Mouse (Mus musculus) MEL (cell line): ENCODE measurements around the gene Miga1. TPM values are rescaled to one million over a fixed set of nuclear protein-coding genes. Genes with fewer than 3 reads are reported as not detected.

Experiments
- DNase-seq: peaks from one replicate; pipeline ENCODE4 v3.0.0; 2011; ENCODE audit warnings: low read depth, low spot score
- H3K27ac ChIP-seq: 2 replicates; pipeline ENCODE4 v1.5.1; 2012; ENCODE audit warnings: low read depth, mild to moderate bottlenecking, control low read depth, low read length, moderate library complexity; ENCODE audit not compliant: control insufficient read depth
- H3K27me3 ChIP-seq, 2 experiments: fragments of 150-350 bp in 1 of 2; sonication (generic) in 1 of 2; 2 replicates each; pipeline ENCODE4 v1.6.1; 2012; ENCODE audit warnings: low read length in 2 of 2, mild to moderate bottlenecking in 2 of 2, improper control_type of control experiment in 1 of 2, moderate library complexity in 1 of 2; ENCODE audit not compliant: insufficient read depth in 2 of 2, control insufficient read depth in 1 of 2
- H3K36me3 ChIP-seq, 2 experiments: 2 replicates each; pipeline ENCODE4 v1.6.1; 2012 to 2014; ENCODE audit warnings: low read length in 2 of 2, improper control_type of control experiment in 1 of 2, inconsistent platforms in 1 of 2, mild to moderate bottlenecking in 1 of 2; ENCODE audit not compliant: insufficient read depth in 2 of 2, control insufficient read depth in 1 of 2
- H3K4me1 ChIP-seq, 2 experiments: fragments of 150-350 bp in 1 of 2; sonication (generic) in 1 of 2; 2 replicates each; pipeline ENCODE4 v1.6.1; 2012; ENCODE audit warnings: low read length in 2 of 2, improper control_type of control experiment in 1 of 2, mild to moderate bottlenecking in 1 of 2; ENCODE audit not compliant: insufficient read depth in 2 of 2, control insufficient read depth in 1 of 2
- H3K4me3 ChIP-seq, 2 experiments: fragments of 150-350 bp in 1 of 2; sonication (generic) in 1 of 2; 2 replicates each; pipeline ENCODE4 v1.5.1; 2012; ENCODE audit warnings: low read depth in 2 of 2, low read length in 2 of 2, mild to moderate bottlenecking in 2 of 2, moderate library complexity in 2 of 2, control low read depth in 1 of 2, improper control_type of control experiment in 1 of 2; ENCODE audit not compliant: control insufficient read depth in 1 of 2, insufficient read depth in 1 of 2
- H3K79me2 ChIP-seq: 2 replicates; pipeline ENCODE4 v1.6.1; 2012; ENCODE audit warnings: mild to moderate bottlenecking, low read length, moderate library complexity; ENCODE audit not compliant: control insufficient read depth, poor library complexity, insufficient read depth
- H3K9ac ChIP-seq: 2 replicates; pipeline ENCODE4 v1.6.1; 2012; ENCODE audit warnings: low read depth, mild to moderate bottlenecking, control low read depth, low read length, moderate library complexity; ENCODE audit not compliant: control insufficient read depth, poor library complexity, severe bottlenecking
- H3K9me3 ChIP-seq: fragments of 150-350 bp; sonication (generic); replicated peaks from 2 replicates; pipeline ENCODE4 v1.6.1; 2012; ENCODE audit warnings: mild to moderate bottlenecking, low read length, improper control_type of control experiment, moderate library complexity; ENCODE audit not compliant: insufficient read depth
- CHD1 ChIP-seq: IDR thresholded peaks from 2 replicates; pipeline ENCODE4 v1.6.1; 2012; ENCODE audit warnings: low read depth, mild to moderate bottlenecking, inconsistent platforms, low read length, improper control_type of control experiment
- CTCF ChIP-seq, 3 experiments: IDR thresholded peaks in 2 of 3; conservative IDR thresholded peaks in 1 of 3; 2 replicates each; pipeline ENCODE4 v1.5.1; 2011 to 2012; ENCODE audit warnings: low read length in 3 of 3, low read depth in 2 of 3, mild to moderate bottlenecking in 2 of 3, improper control_type of control experiment in 1 of 3, inconsistent platforms in 1 of 3, mixed read lengths in 1 of 3, moderate library complexity in 1 of 3; ENCODE audit not compliant: control insufficient read depth in 1 of 3, insufficient read depth in 1 of 3, poor library complexity in 1 of 3, severe bottlenecking in 1 of 3
- ELF1 ChIP-seq: IDR thresholded peaks from 2 replicates; pipeline ENCODE4 v1.6.1; 2014; ENCODE audit warnings: low read depth, mild to moderate bottlenecking, inconsistent platforms, low read length, improper control_type of control experiment, moderate library complexity
- GATA1 ChIP-seq: IDR thresholded peaks from 2 replicates; pipeline ENCODE4 v1.6.1; 2011; ENCODE audit warnings: low read depth, low read length, improper control_type of control experiment
- HCFC1 ChIP-seq: IDR thresholded peaks from 2 replicates; pipeline ENCODE4 v1.6.1; 2012; ENCODE audit warnings: low read depth, mild to moderate bottlenecking, inconsistent platforms, low read length, improper control_type of control experiment, moderate library complexity
- KAT2A ChIP-seq: conservative IDR thresholded peaks from 2 replicates; pipeline ENCODE4 v1.6.1; 2012; ENCODE audit warnings: low read depth, low read length, improper control_type of control experiment, inconsistent platforms
- MAFK ChIP-seq: IDR thresholded peaks from 2 replicates; pipeline ENCODE4 v1.6.1; 2011; ENCODE audit warnings: low read depth, mild to moderate bottlenecking, low read length, improper control_type of control experiment, borderline replicate concordance
- MAX ChIP-seq: IDR thresholded peaks from 2 replicates; pipeline ENCODE4 v1.6.1; 2011; ENCODE audit warnings: low read length, improper control_type of control experiment
- MAZ ChIP-seq: IDR thresholded peaks from 2 replicates; pipeline ENCODE4 v1.6.1; 2012; ENCODE audit warnings: low read depth, mild to moderate bottlenecking, inconsistent platforms, low read length, improper control_type of control experiment
- MXI1 ChIP-seq: IDR thresholded peaks from 2 replicates; pipeline ENCODE4 v1.6.1; 2011; ENCODE audit warnings: mild to moderate bottlenecking, low read depth, low read length, improper control_type of control experiment
- MYC ChIP-seq: IDR thresholded peaks from 2 replicates; pipeline ENCODE4 v1.6.1; 2011; ENCODE audit warnings: low read depth, mild to moderate bottlenecking, low read length, improper control_type of control experiment, moderate library complexity
- NELFE ChIP-seq: IDR thresholded peaks from 2 replicates; pipeline ENCODE4 v1.6.1; 2011; ENCODE audit warnings: low read depth, low read length, improper control_type of control experiment
- NRF1 ChIP-seq: IDR thresholded peaks from 2 replicates; pipeline ENCODE4 v1.6.1; 2014; ENCODE audit warnings: low read depth, mild to moderate bottlenecking, inconsistent platforms, low read length, improper control_type of control experiment, moderate library complexity; ENCODE audit not compliant: poor library complexity, insufficient read depth, severe bottlenecking
- POLR2A ChIP-seq, 2 experiments: IDR thresholded peaks; 2 replicates each; pipeline ENCODE4 v1.6.1; 2011 to 2012; ENCODE audit warnings: low read length in 2 of 2, mild to moderate bottlenecking in 2 of 2, control low read depth in 1 of 2, improper control_type of control experiment in 1 of 2, low read depth in 1 of 2, moderate library complexity in 1 of 2; ENCODE audit not compliant: control insufficient read depth in 1 of 2, insufficient read depth in 1 of 2, poor library complexity in 1 of 2
- POLR2AphosphoS2 ChIP-seq: IDR thresholded peaks from 2 replicates; pipeline ENCODE4 v1.6.1; 2011; ENCODE audit warnings: low read length, improper control_type of control experiment
- POLR2AphosphoS5 ChIP-seq: IDR thresholded peaks from 2 replicates; pipeline ENCODE4 v1.6.1; 2012; ENCODE audit warnings: low read depth, borderline replicate concordance, mild to moderate bottlenecking, inconsistent platforms, low read length, moderate library complexity, mixed read lengths
- RAD21 ChIP-seq: IDR thresholded peaks from 2 replicates; pipeline ENCODE4 v1.6.1; 2011; ENCODE audit warnings: mild to moderate bottlenecking, low read depth, low read length, improper control_type of control experiment
- RCOR1 ChIP-seq: IDR thresholded peaks from 2 replicates; pipeline ENCODE4 v1.6.1; 2012; ENCODE audit warnings: low read depth, mild to moderate bottlenecking, inconsistent platforms, low read length, improper control_type of control experiment
- SIN3A ChIP-seq: IDR thresholded peaks from 2 replicates; pipeline ENCODE4 v1.6.1; 2012; ENCODE audit warnings: low read length, improper control_type of control experiment, inconsistent platforms
- TBP ChIP-seq: IDR thresholded peaks from 2 replicates; pipeline ENCODE4 v1.8.0; 2011; ENCODE audit warnings: low read depth, low read length, improper control_type of control experiment
- TCF12 ChIP-seq: IDR thresholded peaks from 2 replicates; pipeline ENCODE4 v1.6.1; 2014; ENCODE audit warnings: low read depth, mild to moderate bottlenecking, inconsistent platforms, low read length, improper control_type of control experiment, moderate library complexity
- USF1 ChIP-seq: IDR thresholded peaks from 2 replicates; pipeline ENCODE4 v1.6.1; 2014; ENCODE audit warnings: low read depth, mild to moderate bottlenecking, inconsistent platforms, low read length, improper control_type of control experiment, moderate library complexity
- polyA plus RNA-seq, 2 experiments: library from polyadenylated mRNA; stranded (reverse) in 1 of 2; unstranded in 1 of 2; fragments of >175 nt in 1 of 2; fragments of >200 nt in 1 of 2; gene quantifications; 2 replicates each; pipeline versions ENCODE4 v1.2.1 to v1.2.4; 2012; ENCODE audit warnings: low replicate concordance in 2 of 2, low read depth in 1 of 2; ENCODE audit not compliant: insufficient read length in 2 of 2, insufficient read depth in 1 of 2, missing spikeins in 1 of 2
- total RNA-seq: library from RNA; depleted of rRNA; stranded (reverse); fragments of 300-350 nt; gene quantifications from 2 replicates; pipeline ENCODE4 v1.2.3, GENCODE M21; 2012; rRNA removed

The Miga1 gene
- total RNA-seq (10.4 and 14.2 TPM in 2 replicates), polyA plus RNA-seq (10 to 100 TPM in 1 of 2 experiments, not detected in 1; 16.2 TPM)

DNA sequence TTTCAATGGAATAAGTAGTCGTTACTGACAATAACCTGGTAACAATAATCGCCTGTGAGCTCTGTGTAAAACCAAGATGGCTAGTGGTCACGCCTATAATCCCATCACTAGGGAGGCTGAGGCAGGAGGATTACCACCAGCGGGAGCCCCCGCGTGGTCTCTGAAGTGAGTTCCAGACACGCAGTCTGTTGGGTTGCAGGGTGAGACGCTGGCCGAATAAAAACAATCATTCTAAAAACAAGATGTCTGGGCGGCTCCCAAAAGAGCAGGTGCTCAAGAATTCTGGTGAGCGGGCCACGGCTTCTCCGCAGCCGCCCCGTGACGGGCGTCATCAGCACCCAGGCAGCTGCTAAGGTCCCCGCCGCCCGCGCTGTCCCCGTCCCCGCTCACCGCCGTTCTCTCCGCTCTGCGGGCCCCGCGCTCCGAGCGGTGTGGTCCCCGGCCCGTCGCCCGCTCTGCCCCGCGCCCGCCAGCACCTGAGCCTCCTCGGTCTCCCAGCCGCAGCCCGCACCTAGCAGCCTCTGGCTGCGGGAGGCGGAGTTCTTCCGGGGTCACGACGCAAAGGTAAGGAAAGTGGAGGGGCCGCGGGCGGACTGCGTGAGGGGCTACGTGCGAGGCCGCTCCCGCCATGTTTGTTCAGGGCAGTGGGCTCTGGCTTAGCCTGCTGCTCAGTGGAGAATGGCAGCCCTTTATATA lies at the start of gene Miga1:
Miga1 (minus strand) TSS at position 546 of the 696 bp plus-strand sequence.
- peak within 1 kb of the TSS; percentile 22; the same call in 1 of the 2 replicates for H3K27ac ChIP-seq
- peaks cover 0 to 4% of the 10 kb centered on the region in 2 experiments; a peak in 1 of 4 replicates for H3K4me1 ChIP-seq
- H3K9me3 ChIP-seq: no peaks in the 10 kb centered on the region
- no peaks in the 10 kb centered on the region for H3K27me3 ChIP-seq
- TF ChIP-seq MAZ: peak; percentile 89; the same call in 1 of the 2 replicates
- TF ChIP-seq CHD1: no peak
- peak; percentile 60 for TF ChIP-seq SIN3A
- no peak for TF ChIP-seq POLR2AphosphoS5
- TF ChIP-seq MAX: 0 out of 2 replicates have a peak, but pooled peaks have one; percentile 23
- TF ChIP-seq KAT2A: peak; percentile 78; the same call in 1 of the 2 replicates
- TF ChIP-seq MXI1: peak; percentile 56; the same call in 1 of the 2 replicates
- peak; percentile 97 for TF ChIP-seq HCFC1
- 0 out of 2 replicates have a peak, but pooled peaks have one; percentile 7 for TF ChIP-seq USF1
- no peak for TF ChIP-seq TBP
- peak; percentile 76 to 91; a peak in 3 of 4 replicates for TF ChIP-seq POLR2A (IDR thresholded peaks at IDR 0.05; ENCODE audit: control insufficient read depth in 1 of 2, insufficient read depth in 1 of 2, low read depth in 1 of 2, low read length in 2 of 2, poor library complexity in 1 of 2)
- no peak for TF ChIP-seq MYC
- peak; percentile 54; the same call in 1 of the 2 replicates for TF ChIP-seq TCF12
- TF ChIP-seq GATA1: no peak
- TF ChIP-seq NELFE: peak; percentile 70
- TF ChIP-seq CTCF (IDR thresholded peaks at IDR 0.05 in 2 of 3, conservative IDR thresholded peaks at IDR 0.05 in 1 of 3; ENCODE audit: control insufficient read depth in 1 of 3, insufficient read depth in 1 of 3, low read depth in 2 of 3, low read length in 3 of 3, poor library complexity in 1 of 3, severe bottlenecking in 1 of 3): no peak; a peak in 1 of 6 replicates
- peak; percentile 69 for TF ChIP-seq ELF1
- no peak for TF ChIP-seq MAFK
- no peak for TF ChIP-seq RCOR1
- TF ChIP-seq POLR2AphosphoS2: no peak
- TF ChIP-seq RAD21: no peak
- TF ChIP-seq NRF1: peak; percentile 53; the same call in 1 of the 2 replicates
- H3K4me3 ChIP-seq: peak within 1 kb of the TSS; percentile 85 to 90
- H3K36me3 ChIP-seq: peaks cover 6 to 7% of the 10 kb centered on the region in 2 experiments
- peaks cover 20% of the 10 kb centered on the region for H3K79me2 ChIP-seq
- peak; percentile 89 for DNase-seq
- peak within 1 kb of the TSS; percentile 84 for H3K9ac ChIP-seq
